Mouse (Mus musculus) stomach, postnatal 0 days (tissue): ENCODE data around the gene Crhr1.

Experiments used
- CTCF ChIP-seq: IDR thresholded peaks from 2 replicates; pipeline ENCODE4 v1.5.1; 2016; ENCODE audit warnings: antibody characterized with exemption, low read depth, mild to moderate bottlenecking, moderate library complexity
- EP300 ChIP-seq: optimal IDR thresholded peaks from 2 replicates; pipeline ENCODE3; 2016; ENCODE audit warnings: antibody characterized with exemption

DNA sequence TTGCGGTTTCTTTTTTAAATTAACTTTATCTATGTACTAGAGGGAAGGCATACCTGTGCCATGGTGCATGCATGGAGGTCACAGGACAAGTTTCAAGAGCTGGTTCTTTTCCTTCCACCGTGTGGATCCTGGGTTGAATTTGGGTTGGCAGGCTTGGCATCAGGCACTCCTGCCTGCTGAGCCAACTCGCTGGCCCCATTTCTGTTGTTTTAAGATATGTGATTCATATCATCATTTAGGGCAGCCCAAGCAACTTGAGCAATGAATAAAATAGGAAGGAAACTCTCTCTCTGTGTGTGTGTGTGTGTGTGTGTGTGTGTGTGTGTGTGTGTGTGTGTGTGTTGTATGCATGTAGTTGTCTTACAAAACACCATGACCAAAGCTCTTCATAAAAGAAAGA lies 49.5 kb downstream of the Crhr1 start:
- TF ChIP-seq CTCF (no peak), EP300 (no peak)
